Mouse (Mus musculus) thymus, postnatal 0 days (tissue): ENCODE measurements around the gene Pnrc2. TPM values are rescaled to one million over a fixed set of nuclear protein-coding genes. Genes with fewer than 3 reads are reported as not detected.

Experiments used
- DNase-seq: peaks from one replicate; pipeline ENCODE4 v3.0.0-alpha.2; 2015; ENCODE audit warnings: low spot score
- polyA plus RNA-seq: library from polyadenylated mRNA; unstranded; fragments of >200 nt; fragmentation: Nextera tagmentation; extraction: Ambion mirVana; gene quantifications from 2 replicates; pipeline ENCODE4 v1.2.1, GENCODE M21; 2015

The Pnrc2 gene
- polyA plus RNA-seq, 1 experiment from 2014 or later: 217 TPM

DNA sequence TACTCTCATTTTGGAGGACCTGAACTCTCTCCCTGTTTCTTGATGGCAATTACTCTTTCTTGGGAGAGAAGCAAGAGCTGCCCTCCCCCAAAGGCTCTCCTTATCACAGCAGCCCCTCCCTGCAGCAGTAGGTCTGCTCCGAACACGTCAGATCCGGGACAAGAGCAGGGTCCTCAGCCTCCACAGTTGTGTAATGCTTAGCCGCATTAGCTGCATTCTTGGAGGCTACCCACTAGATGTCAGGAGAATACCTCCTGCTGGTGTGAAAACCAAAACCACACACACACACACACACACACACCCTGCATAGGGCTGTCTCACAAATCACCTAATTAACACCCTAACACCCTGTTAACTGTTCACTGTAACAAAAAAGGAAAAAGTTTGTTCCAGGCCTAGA, 19.2 kb upstream of the Pnrc2 start:
- DNase-seq: no peak

DNA sequence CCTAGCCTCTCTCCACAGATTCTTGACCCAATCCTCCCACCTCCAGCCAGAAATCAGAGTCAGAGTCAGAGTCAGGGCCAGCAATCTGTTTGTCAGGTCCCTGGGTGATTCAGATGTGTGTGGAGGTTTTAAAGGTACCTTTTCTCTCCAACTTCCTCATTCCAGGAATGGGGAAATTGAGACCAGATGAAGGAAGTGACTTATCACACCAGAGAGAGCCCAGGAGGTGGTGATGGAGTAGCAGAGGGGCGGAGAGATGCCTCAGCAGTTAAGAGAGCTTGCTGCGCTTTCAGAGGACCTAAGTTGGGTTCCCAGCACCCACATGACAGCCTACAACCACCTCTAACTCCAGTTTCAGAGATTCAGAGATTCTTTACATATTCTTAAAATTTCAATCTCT, 17.9 kb upstream of the Pnrc2 start:
- DNase-seq: no peak

DNA sequence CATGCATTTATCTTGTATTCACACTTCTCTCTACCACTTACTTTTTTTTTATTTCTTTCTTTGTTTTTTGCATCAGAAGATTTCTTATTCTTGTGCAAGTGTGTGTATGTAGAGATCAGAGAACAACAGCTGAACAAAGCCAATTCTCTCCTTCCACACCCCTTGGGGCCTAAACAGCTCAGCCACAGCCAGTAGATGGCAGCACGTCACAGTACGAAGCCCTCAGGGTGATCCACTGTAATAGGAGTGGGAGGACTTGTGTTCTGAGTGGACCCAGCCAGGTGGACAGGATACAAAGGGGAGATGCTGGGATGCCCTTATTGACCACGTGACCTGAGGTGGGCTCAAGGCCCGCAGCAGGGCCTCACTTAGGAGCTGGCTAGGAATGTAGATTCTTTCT, 16.2 kb upstream of the Pnrc2 start:
- peak; percentile 82 for DNase-seq

DNA sequence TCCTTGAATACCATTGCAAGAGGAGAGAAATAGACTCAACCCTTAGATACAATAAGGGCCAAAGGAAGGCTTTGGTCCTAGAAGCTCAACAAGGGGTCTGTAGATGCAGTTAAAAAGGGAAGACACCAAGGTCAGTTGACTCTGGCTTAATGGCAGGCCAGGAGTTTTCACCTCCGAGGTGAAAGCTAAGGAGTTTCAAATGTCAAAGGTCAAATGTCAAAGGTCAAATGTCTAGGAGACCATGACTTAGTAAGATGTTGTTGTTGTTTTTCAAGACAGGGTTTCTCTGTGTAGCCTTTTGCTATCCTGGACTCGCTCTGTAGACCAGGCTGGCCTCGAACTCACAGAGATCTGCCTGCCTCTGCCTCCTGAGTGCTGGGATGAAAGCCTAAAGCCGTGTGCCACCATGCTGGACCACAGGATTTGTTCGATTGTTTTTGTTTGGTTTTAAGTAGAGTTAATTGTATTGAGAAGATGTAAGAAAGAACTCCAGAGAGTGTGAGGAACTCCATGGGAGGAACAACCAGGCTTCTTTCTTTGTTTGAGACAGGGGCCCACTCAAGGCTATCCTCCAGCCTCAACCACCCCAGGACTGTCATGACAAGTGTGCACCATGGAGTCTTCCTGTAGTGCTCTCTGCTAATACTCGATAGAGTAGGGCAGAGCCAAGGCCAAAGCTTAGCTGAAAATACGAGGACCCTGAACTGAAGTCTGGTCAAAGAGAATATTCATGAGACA, 15.7 kb upstream of the Pnrc2 start:
- DNase-seq: no peak

DNA sequence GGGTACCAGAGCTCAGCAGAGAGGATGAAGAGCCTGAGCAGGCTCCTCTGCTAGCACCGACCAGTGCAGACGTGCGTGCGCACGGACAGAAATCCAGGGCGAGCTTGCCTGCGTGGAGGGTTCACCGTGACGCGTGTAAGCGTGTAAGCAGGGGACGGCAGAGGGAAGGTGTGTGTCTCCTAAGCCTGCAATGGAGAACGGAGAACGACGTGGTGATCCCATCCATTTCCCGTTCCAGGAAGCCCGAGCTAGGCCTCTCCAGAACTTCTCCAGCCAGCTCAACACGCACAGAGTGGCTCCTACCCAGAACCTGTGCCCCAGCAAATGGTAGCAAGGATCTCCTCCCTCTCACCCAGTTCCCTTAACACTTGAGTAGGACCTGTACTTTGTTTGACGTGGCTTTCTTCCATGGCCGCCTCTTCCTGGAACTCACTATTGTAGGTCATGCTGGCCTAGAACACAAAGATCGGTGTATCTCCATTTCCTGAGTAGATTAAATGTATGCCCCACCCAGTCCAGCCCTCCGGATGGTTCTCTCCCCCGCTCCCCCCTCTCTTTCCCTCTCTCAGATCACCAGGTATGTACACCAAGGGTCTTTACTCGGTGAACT, 14.9 kb upstream of the Pnrc2 start:
- no peak for DNase-seq

DNA sequence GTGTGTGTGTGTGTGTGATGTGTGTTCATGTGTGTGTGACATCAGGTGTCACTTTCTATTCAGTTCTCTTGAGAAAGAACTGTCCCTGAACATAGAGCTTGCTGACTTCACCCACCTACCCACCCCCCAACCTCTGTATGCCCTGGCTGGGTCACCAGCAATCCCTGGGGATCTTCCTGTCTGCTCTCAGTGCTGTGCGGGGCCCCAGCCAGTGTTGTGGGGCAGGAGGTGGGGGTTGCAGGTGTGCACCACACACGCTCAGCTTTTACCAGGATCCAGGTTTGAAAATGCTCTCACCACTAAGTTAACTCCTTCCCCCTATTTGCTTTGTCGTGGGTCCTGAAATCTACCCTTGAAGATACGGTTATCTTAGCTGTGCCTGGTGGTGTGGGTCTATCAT, 12.5 kb upstream of the Pnrc2 start:
- DNase-seq: no peak

DNA sequence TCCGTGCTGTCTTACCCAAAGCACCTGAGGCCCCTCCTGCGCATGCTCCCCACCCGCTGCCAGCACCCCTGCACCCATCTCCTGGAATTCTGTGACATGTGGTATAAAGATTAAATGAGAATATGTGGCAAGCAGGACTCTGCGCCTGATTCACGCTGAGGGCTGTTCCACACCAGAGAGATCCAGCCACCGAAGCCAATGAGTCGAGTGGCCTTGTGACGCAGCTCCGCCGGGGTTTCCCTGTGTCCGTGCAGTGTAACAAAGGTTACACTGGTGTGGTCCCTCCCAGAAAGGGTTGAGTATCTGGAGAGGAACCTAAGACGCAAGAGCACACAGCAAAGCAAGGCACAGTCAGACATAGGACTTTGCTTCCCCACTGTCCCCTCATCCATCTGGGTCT, 12.0 kb upstream of the Pnrc2 start:
- DNase-seq: no peak

DNA sequence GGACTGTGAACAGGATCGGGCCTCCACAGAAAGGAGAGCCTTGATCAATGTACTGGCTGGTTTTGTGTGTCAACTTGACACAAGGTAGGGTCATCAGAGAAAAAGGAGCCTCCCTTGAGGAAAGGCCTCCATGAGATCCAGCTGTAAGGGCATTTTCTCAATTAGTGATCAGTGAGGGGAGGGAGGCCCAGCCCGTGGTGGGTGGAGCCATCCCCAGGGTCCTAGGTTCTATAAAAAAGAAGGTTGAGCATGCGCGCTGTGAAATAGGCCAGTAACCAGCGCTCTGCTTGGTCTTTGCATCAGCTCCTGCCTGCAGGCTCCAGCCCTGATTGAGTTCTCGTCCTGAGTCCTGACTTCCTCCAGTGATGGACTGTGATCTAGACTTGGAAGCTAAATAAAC, 10.9 kb upstream of the Pnrc2 start:
- DNase-seq: peak; percentile 2

DNA sequence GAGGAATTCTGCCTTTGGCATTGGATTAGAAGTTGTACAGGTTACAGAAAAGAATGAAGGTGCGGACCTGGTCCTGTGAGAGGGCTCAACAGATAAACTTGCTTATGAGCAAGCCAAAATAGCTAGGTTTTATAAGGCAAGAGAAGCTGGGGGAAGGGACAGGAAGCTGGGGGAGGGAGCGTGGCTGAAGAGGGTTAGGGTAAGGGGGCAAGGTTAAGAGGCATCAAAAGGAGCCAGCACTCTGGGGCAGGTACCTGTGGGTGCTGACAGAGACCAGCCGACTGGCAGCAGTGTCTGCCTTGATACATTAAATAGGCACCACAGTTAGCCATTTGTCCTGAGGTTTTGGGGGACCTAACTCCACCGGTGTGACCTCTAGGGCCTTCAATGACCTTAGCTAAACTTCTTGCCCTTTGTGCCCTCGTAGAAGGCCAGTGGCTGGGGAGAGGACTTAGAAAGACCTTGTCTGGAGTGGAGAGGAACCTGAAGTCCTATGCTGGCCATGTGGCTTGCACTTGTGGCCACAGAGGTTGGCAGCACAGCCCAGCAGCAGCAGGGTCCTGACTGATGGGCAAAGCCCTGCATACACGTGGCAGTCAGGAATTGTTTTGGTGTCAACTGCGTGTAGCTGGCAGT, 10.3 kb upstream of the Pnrc2 start:
- peak; percentile 50 for DNase-seq

DNA sequence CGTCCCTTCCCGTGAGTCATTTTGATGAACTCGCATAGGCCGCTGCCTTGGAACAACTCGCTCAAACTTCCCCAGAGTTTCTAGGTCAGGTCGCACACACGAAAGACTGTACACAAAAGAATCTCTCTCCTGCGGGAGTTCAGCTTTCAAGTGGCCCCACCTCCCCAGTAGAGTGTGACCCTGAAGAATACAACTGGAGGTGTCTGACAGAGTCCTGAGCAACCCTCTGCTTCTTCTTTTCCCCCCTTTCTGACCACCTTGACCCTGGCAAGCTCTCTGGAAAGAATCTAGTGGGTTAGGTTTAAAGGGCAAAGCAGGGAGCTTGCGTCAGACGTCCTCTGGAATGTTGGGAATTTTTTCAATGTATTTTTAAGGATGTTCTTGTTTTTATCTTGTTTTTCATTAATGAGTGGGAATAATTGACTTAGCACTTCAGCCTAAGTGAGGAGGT, 9.8 kb upstream of the Pnrc2 start:
- peak; percentile 50 for DNase-seq

DNA sequence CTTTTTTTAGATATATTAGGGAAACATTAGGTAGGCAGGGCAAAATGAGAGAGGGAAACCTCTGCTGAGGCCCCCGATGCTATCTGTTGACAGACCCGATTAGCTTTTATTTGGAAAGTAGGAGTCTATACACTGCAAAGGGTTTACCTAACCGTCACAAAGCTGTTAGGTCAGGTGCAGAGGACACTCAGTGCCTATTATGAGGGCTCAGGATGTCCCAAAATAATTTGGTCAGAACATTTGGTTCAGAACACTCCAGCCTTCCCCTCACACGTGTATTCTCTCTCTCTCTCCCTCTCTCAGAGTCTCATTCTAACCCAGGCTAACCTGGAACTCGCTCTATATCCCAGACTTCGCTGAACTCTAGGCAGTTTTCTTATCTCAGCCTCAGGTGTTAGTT, 8.4 kb upstream of the Pnrc2 start:
- DNase-seq: no peak

DNA sequence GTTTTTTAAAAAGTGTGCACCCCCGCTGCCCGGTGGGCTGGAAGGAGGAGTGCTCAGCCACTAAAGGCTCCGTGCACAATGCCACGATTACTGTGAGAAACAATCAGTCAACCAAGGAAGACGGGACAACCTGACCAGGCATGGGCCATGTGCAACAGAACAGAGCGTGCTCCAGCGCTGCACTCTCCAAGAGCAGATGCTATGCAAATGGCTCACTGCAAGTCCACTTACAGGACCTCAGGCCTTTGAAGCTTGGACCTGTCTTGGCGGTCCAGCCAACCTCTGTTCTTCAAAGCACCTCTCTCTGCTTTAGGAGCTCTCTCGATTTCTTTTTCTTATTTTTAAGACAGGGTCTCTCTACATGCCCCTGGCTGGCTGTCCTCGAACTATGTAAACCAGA, 6.9 kb upstream of the Pnrc2 start:
- DNase-seq: no peak

DNA sequence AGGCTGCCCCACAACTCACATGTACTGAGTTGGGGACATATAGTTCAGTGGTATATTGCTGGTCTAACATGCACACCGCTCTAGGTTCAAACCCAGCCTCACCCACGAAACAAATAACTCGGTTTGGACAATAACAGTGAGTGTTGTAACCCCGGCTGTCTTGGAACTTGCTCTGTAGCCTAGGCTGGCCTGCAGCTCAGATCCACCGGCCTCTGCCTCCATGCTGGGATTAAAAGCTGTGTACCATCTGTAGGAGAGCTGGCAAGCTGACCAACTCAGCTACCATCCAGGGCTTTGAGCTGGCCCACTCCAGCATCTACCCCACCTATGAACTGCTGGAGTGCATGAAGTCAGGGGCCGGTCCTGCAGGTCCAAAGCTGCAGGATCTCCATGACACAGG, 6.4 kb upstream of the Pnrc2 start:
- DNase-seq: no peak

DNA sequence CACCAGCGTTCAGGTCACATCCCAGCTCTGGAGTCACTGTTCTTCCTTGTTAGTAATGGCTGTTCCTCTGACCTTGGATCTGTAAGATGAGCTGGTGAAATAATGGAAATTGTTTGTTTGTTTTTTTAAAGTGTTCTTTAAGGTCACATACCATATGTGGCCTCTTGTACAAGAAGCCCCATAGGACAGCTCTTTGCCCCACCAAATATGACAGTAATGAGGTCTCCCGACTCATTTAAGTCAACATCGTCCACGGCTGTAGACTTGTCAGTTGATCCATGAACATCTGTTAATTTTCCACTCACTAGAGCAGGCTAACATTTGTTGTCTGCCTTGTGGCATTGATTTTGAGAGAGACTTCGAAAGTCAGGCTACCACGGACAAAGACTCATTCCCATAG, 5.4 kb upstream of the Pnrc2 start:
- no peak for DNase-seq

DNA sequence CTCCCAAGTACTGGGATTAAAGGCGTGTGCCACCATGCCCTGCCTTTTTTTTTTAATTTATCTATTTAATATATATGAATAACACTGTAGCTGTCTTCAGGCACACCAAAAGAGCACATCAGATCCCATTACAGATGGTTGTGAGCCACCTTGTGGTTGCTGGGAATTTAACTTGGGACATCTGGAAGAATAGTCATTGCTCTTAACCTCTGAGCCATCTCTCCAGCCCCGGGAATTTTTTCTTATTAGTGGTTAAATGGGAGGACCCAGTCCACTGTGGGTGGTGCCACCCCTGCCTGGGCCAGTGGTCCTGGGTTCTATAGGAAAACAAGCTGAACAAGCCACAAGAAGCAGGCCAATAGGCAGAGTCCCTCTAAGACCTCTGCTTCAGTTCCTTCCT, 4.1 kb upstream of the Pnrc2 start:
- DNase-seq: peak; percentile 2

DNA sequence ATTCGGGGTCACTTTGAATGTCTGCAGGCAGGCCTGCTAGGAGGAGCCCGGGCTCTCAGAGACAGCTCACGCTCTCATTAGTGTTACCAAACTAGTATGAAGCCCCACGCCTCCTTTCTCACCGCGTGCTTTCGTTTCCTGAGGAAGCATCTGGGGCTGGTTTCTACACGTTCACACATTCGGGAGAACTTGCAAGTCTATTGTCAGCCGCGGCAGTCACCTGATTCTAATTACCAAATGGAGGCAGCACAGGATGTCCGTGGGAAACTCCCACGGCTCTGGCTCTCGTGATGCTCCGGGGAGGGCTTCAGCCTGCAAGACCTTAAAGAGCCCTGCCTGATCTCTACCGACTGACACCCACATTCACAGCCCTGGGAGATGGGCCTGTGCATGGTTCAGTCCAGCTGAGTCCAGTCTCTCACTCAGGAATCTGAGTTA, 3.0 kb upstream of the Pnrc2 start:
- DNase-seq: peak; percentile 87

DNA sequence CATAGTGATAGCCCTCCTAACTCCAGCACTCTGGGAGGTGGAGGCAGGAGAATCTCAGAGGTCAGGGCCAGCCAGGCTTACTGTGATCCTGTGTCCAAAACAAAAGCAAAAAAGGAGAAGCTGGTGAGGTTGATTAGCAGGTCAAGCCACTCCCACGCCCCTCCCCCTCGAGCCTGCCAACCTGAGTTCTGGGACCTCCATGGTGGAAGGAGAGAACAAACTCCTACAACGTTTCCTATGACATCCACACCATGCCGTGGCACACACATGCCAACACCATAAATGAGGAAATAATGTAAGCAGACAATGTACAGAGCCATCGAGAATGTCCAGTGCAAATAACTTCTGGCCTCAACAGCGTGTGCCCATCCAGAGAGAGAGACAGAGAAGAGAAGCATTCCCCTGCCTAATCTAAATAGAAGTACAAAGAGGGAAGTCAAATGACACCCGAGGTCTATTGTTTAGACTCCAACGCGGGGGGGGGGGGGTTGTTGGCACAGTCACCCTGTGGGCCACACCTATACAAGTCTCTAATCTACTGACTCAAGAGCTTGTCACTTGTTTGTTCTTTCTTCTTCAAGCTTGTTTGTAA, 2.4 kb upstream of the Pnrc2 start:
- peak; percentile 26 for DNase-seq

DNA sequence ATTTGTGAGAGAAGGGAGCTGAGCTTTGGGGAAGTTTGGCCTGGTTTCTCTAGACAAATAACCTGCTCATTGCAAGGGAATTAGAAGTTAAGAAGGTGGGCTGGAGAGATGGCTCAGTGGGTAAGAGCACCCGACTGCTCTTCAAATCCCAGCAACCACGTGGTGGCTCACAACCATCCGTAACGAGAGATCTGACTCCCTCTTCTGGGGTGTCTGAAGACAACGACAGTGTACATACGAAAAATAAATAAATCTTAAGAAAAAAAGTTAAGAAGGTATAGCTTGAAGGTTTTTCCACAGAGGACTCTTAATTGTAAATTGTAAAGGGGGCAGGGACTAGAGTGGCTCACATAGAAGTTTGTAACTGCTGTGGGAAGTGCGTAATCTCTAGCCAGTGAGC, 1.9 kb upstream of the Pnrc2 start:
- peak; percentile 47 for DNase-seq

DNA sequence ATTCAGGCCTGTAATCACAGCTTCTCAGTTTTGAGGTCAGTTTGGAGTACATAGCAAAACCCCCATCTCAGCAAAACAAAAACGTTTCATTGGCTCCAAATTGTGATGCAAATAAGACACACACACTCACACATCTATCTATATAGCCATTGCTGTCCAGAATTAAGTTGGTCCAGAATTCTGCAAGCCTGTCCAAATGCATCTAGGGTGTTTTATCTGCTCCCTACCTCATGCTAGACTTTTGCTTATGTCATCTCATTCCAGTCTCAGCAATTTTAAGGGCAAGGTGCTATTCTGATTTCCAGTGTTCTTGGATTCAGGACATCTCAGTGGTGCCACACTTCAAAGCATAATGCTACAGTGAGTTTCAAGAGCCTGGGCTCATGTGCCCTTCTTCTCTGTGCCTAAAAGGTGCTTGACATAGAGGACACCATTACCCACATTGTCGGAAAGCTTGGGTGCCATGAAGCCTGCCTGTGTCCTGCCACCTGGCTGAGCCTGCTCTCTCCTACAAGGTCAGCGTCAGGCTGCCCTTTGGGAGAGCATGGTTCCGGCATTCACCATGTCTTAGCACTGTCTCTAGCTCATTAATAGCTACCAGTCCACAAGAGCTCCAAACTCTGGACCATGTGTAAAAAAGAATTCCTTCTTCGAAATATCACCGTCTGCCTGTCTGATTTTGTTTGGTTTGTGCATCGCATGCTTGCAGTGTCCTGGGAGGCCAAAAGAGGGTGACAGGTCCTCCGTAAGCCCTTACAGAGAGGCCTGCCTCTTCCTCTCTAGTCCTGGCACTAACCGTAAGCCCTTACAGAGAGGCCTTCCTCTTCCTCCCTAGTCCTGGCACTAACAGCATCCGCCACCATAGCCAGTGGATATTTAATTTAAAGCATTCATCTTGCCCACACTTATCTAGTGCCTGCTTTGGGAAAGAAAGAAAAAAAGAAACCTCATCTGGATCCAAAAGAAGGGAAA, 1.2 kb upstream of the Pnrc2 start:
- peak; percentile 21 for DNase-seq

DNA sequence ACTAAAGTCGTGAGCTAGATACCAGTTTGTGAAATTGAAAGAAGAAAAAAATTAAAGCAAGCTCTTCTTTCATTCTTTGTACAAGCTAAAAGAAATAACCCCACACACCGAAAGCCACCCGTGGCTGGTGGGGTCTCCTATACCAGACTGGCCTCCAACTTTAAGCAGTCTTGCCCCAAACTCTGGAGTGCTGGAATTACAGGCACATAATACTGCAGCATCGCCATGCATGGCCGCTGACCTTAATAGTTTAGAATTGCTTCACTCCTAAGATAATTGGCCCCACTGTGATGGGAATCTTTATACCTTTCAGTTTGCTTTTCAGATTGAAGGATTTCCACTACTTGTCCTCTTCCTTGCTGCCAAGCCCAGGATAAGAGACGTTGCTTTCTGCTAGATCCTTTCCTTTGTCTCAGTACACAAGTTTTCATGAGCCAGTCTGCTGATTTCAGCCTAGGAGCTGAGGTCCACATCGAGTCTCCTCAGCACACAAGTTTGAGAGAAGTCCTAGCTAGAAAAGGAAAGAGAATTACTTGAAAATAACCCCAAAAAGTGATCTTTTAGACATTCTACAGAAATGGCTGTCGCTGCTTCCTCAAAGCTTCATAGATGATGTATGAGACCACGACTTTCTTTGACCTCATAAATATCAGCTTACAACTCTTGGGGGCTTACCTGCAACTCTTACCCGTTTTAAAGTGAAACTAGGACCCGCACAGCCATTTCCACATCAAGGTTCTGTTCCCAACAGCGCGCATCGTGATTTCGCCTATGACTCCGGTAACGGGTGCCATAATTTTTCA, 860 bp downstream of the Pnrc2 start:
- DNase-seq: peak; percentile 17
